Mouse (Mus musculus): ENCODE results near the gene Gm21954. TPM values are rescaled to one million over a fixed set of nuclear protein-coding genes. Genes with fewer than 3 reads are reported as not detected.

The Gm21954 gene
- polyA plus RNA-seq, 1 experiment from 2014 or later, result not detected

DNA sequence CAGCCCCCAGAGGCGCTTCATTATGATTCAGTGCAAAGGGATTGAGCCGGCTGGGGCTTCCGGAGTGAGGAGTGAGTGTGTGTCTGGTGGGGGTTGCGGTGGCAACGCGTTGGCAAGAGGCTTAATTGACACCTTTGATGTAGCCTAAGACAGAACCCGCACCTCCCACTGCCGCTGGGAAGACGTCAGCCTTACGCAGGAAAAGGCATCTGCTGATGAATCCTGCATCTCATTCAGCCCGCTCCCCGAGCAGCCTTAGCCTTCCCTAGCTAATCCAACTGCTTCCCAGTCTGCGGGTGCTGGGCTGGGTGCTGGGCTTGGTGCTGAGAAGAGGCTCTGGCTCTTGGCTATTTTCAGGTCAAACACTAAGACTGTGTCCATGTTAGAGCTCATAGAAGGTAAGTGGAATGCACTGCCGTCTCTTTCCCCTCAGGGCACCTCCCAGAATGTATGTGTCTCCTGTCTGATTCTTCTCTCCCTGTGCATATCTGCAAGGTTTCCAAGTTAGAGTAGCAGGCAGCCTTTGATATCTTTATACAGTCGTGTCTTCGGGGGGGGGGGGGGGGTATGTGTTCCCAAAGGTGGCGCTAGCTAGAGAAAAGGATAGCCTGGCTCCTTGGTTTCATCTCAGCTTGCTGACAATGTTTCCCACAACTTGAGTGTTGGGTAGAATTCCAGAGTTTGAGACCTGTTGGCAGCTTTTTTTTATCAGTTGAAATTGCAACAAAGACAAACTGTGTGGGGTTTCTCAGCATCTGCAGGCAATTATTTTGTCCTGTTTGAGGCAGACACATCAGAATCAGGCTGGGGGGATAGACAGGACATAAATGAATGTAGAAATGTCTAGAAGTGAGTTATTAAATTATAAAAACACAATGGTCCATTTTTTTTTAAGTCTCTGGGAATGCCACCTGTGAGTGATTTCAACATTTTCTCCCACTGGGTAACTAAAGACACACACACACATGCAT, 10.0 kb downstream of the Gm21954 start:
- H3K4me2 ChIP-seq, result peak overlapping the region; percentile 53
- H3K9ac ChIP-seq, result peak overlapping the region; percentile 41
- 2% methylated on average over 17 of the region's 17 CpGs for WGBS
- H3K9me3 ChIP-seq, result no peaks in the 10 kb centered on the region
- H3K4me3 ChIP-seq, result peak overlapping the region; percentile 28
- H3K36me3 ChIP-seq, result peaks cover under 1% of the 10 kb centered on the region; the same call in 1 of the 2 replicates
- H3K27me3 ChIP-seq, result no peaks in the 10 kb centered on the region
- peak; percentile 90 for ATAC-seq (ENCODE audit: low read depth)
- H3K4me1 ChIP-seq (replicated peaks), result peaks cover 35% of the 10 kb centered on the region
- peak overlapping the region; percentile 81 for H3K27ac ChIP-seq (replicated peaks)

GRCm38 (mm10) chr3:55461092-55461491, 10.9 kb downstream of the Gm21954 start:
- H3K27ac ChIP-seq (replicated peaks), result peak overlapping the region; percentile 81; the same call in 1 of the 2 replicates
- ATAC-seq (ENCODE audit: low read depth), result peak; percentile 54; the same call in 1 of the 2 replicates

DNA sequence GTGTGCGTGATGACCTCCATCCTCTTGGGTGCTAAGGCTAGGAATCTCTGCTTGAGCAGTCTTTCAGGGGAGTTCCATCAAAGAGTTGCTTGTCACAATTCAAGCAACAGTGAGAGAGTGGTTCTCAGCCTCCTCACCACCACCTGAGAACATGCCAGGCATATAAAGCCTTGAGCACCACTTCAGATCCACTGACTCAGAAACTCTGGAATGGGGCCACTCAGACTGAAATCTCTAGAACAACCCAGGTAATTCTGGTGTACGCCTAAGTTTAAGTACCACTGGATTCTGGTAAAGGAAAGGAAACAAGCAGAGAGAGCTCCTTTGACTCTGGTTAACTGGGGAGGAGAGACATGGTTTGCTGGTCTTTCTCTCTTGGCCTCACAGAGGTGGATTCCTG, 19.5 kb downstream of the Gm21954 start:
- Histone ChIP-seq H3K4me2 (no peak overlapping the region), H3K9me3 (no peaks in the 10 kb centered on the region), H3K27me3 (no peaks in the 10 kb centered on the region), H3K36me3 (peaks cover 26% of the 10 kb centered on the region), H3K4me3 (no peak overlapping the region), H3K9ac (no peak overlapping the region), H3K4me1 (replicated peaks) (no peaks in the 10 kb centered on the region; the same call in none of the 2 replicates), H3K27ac (replicated peaks) (no peak overlapping the region)
- 98% methylated on average over 2 of the region's 2 CpGs for WGBS
- no peak for ATAC-seq (ENCODE audit: low read depth)

More at GRCm38 (mm10) chr3:55461092-55461491, 10.9 kb downstream of the Gm21954 start:
- no peaks in the 10 kb centered on the region for H3K27me3 ChIP-seq
- 52% methylated on average over 3 of the region's 3 CpGs for WGBS
- H3K4me3 ChIP-seq, result 0 out of 2 replicates have a peak overlapping the region, but pooled peaks have one; percentile 28
- H3K9ac ChIP-seq, result peak overlapping the region; percentile 41; the same call in 1 of the 2 replicates
- peaks cover 34% of the 10 kb centered on the region for H3K4me1 ChIP-seq (replicated peaks)
- H3K4me2 ChIP-seq, result peak overlapping the region; percentile 53
- no peaks in the 10 kb centered on the region for H3K9me3 ChIP-seq
- peaks cover 7% of the 10 kb centered on the region; the same call in 1 of the 2 replicates for H3K36me3 ChIP-seq

- Histone ChIP-seq H3K9ac (no peak overlapping the region), H3K36me3 (peaks cover 25% of the 10 kb centered on the region), H3K4me1 (replicated peaks) (no peaks in the 10 kb centered on the region; the same call in none of the 2 replicates), H3K4me2 (no peak overlapping the region), H3K27me3 (no peaks in the 10 kb centered on the region), H3K27ac (replicated peaks) (no peak overlapping the region), H3K9me3 (no peaks in the 10 kb centered on the region), H3K4me3 (no peak overlapping the region)
- ATAC-seq (ENCODE audit: low read depth), result no peak
- WGBS, result 84% methylated on average over 3 of the region's 3 CpGs
Observed at GRCm38 (mm10) chr3:55451877-55452276, 20.1 kb downstream of the Gm21954 start.

DNA sequence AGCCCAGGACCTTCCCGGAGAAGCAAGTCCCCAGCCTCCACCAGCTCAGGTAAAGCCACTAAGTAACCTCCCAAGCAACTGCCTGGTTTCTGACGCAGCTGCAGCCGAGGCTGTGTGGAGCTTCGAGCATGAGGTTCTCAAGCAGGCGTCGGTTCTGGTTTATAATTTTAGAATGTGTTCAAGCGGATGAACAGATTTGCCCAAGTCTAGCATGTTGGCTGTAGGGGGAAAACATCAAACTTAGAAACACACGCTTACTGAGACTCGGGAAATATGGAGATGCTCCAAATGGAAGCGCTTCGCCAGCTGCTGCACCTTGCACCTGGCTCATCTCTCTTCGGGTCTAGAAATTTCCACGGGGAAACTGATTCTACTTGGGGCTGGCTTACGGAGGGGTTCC, 21.0 kb downstream of the Gm21954 start:
- no peak overlapping the region for H3K4me3 ChIP-seq
- H3K9ac ChIP-seq, result no peak overlapping the region
- no peak for ATAC-seq (ENCODE audit: low read depth)
- no peak overlapping the region for H3K27ac ChIP-seq (replicated peaks)
- no peaks in the 10 kb centered on the region for H3K9me3 ChIP-seq
- 96% methylated on average over 14 of the region's 14 CpGs for WGBS
- H3K4me1 ChIP-seq (replicated peaks), result no peaks in the 10 kb centered on the region; the same call in none of the 2 replicates
- H3K4me2 ChIP-seq, result no peak overlapping the region
- no peaks in the 10 kb centered on the region for H3K27me3 ChIP-seq
- peaks cover 19% of the 10 kb centered on the region for H3K36me3 ChIP-seq

DNA sequence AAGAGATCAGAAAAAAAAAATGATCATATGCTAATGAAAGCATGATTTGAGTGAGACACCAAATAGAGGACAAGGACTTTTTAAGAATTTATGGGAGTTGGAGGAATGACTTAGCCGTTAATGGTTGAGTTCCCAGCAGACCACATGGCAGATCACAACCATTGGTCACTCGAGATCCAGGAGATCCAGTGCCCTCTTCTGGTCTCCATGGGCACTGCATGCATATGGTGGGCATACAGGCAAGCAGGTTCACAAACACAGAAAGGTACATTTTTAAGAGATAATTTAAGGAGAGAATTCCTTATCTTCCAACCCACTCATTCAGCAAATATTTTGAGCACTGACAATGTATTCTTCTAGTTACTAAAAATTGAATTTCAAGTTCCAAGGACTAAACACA, 22.9 kb downstream of the Gm21954 start:
- Histone ChIP-seq H3K4me1 (replicated peaks) (no peaks in the 10 kb centered on the region; the same call in 1 of the 2 replicates), H3K9ac (no peak overlapping the region), H3K27me3 (no peaks in the 10 kb centered on the region), H3K27ac (replicated peaks) (no peak overlapping the region), H3K4me2 (no peak overlapping the region), H3K36me3 (peaks cover 19% of the 10 kb centered on the region), H3K4me3 (no peak overlapping the region), H3K9me3 (no peaks in the 10 kb centered on the region)
- ATAC-seq (ENCODE audit: low read depth), result no peak
- 91% methylated on average over 2 of the region's 2 CpGs for WGBS

GRCm38 (mm10) chr3:55447486-55448460, 24.2 kb downstream of the Gm21954 start:
- H3K4me2 ChIP-seq, result no peak overlapping the region

DNA sequence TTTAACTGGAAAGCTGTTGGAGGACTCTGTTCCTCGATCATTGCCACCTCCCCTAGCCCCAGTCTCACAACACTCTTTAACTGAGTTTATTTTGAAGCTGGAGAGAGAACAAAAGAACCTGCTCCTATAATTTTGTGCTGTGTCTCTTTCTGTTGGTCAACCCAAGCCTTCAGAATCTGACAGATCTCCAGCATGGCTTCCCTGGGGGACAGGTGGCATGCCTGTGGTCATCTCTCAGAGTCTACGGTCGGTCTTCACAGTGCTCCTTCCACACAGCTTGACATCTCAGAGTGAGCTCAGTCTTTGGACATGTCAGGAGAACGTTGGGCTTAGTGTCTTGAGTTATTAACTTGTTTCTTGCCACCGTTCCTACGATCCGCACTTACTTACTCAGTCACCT, 25.3 kb downstream of the Gm21954 start:
- H3K9ac ChIP-seq, result no peak overlapping the region
- peaks cover 8% of the 10 kb centered on the region for H3K4me1 ChIP-seq (replicated peaks)
- no peak overlapping the region for H3K27ac ChIP-seq (replicated peaks)
- no peaks in the 10 kb centered on the region for H3K9me3 ChIP-seq
- H3K27me3 ChIP-seq, result no peaks in the 10 kb centered on the region
- no peak overlapping the region for H3K4me2 ChIP-seq
- H3K36me3 ChIP-seq, result peaks cover 16% of the 10 kb centered on the region
- 88% methylated on average over 7 of the region's 7 CpGs for WGBS
- H3K4me3 ChIP-seq, result no peak overlapping the region
- ATAC-seq (ENCODE audit: low read depth), result no peak

More at GRCm38 (mm10) chr3:55447486-55448460, 24.2 kb downstream of the Gm21954 start:
- Histone ChIP-seq H3K4me3 (no peak overlapping the region), H3K9me3 (no peaks in the 10 kb centered on the region), H3K27ac (replicated peaks) (no peak overlapping the region; the same call in 1 of the 2 replicates), H3K4me1 (replicated peaks) (no peaks in the 10 kb centered on the region; the same call in 1 of the 2 replicates), H3K27me3 (no peaks in the 10 kb centered on the region), H3K9ac (no peak overlapping the region), H3K36me3 (peaks cover 25% of the 10 kb centered on the region)
- no peak for ATAC-seq (ENCODE audit: low read depth)
- WGBS, result 76% methylated on average over 5 of the region's 5 CpGs

DNA sequence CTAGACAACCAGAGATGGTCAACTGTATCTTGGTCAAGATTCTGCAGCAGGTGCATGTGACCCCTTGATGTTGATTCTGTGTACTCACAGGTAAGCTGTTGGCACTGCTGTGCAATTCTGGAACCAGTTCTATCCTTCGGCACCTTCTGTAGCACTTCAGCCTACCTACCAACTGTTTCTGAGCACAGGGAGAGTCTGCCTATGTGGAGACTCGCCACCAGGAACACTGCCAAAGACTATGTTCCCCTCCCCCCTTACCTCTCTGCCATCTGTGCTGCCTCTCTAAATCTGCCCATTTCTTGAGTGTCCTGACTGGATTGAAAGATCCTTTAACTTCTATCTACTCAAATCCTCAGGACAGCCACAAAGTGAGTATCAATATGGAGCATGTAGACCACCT, 28.3 kb downstream of the Gm21954 start:
- Histone ChIP-seq H3K4me2 (no peak overlapping the region), H3K9ac (no peak overlapping the region), H3K9me3 (no peaks in the 10 kb centered on the region), H3K27ac (replicated peaks) (no peak overlapping the region), H3K4me1 (replicated peaks) (peaks cover 14% of the 10 kb centered on the region), H3K36me3 (0 out of 2 replicates have a peak, but pooled peaks cover 8% of the 10 kb centered on the region), H3K4me3 (no peak overlapping the region), H3K27me3 (no peaks in the 10 kb centered on the region)
- 87% methylated on average over 2 of the region's 2 CpGs for WGBS
- ATAC-seq (ENCODE audit: low read depth), result no peak

- H3K4me2 ChIP-seq, result no peak overlapping the region
- H3K9me3 ChIP-seq, result no peaks in the 10 kb centered on the region
- WGBS, result 89% methylated on average over 8 of the region's 8 CpGs
- H3K27ac ChIP-seq (replicated peaks), result no peak overlapping the region
- no peak overlapping the region for H3K4me3 ChIP-seq
- no peaks in the 10 kb centered on the region for H3K27me3 ChIP-seq
- H3K9ac ChIP-seq, result no peak overlapping the region
- H3K36me3 ChIP-seq, result 0 out of 2 replicates have a peak, but pooled peaks cover 8% of the 10 kb centered on the region
- no peak for ATAC-seq (ENCODE audit: low read depth)
- H3K4me1 ChIP-seq (replicated peaks), result peaks cover 14% of the 10 kb centered on the region
Observed at GRCm38 (mm10) chr3:55443271-55443670, 28.7 kb downstream of the Gm21954 start.

DNA sequence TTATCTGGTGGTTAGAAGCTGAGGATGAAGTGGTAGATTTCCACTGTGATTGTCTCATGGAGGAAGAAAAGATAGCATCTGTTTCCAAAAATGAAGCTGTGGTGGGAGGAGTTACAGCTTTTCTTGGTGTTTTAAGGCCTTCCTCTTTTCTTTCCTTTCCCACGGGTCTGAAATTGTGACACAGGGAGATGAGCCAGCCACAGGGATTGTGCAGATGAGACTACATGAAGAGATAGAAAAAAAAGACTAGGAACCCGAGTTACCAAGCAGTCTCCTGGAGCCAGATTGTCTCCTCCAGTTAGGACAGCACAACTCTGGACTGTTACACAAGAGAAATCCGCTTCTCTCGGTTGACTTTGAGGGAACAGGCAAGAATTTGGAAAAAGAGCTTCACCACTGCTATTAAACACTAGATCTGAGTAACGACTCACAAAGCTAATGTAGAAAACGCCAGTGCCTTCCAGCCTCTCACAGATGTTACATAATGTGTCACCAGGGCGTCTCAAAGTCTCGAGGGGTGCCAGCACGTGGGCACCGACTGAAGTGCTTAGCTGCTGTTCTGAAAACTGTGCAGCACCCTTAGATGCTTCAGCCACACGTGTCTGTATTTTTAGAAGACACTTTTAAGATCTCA, 29.9 kb downstream of the Gm21954 start:
- Histone ChIP-seq H3K4me3 (no peak overlapping the region), H3K4me2 (no peak overlapping the region), H3K36me3 (0 out of 2 replicates have a peak, but pooled peaks cover 8% of the 10 kb centered on the region), H3K9me3 (no peaks in the 10 kb centered on the region), H3K27ac (replicated peaks) (0 out of 2 replicates have a peak overlapping the region, but pooled peaks have one; percentile 28), H3K9ac (no peak overlapping the region), H3K27me3 (no peaks in the 10 kb centered on the region), H3K4me1 (replicated peaks) (peaks cover 14% of the 10 kb centered on the region; the same call in 1 of the 2 replicates)
- WGBS, result 77% methylated on average over 11 of the region's 11 CpGs
- no peak for ATAC-seq (ENCODE audit: low read depth)
